Mouse (Mus musculus) lung, postnatal 0 days (tissue): ENCODE results near the gene Sipa1l3.

Experiments used
- CTCF ChIP-seq: IDR thresholded peaks from 2 replicates; pipeline ENCODE4 v1.5.1; 2016; ENCODE audit warnings: antibody characterized with exemption, mild to moderate bottlenecking
- EP300 ChIP-seq: IDR thresholded peaks from 2 replicates; pipeline ENCODE4 v1.6.1; 2016; ENCODE audit warnings: antibody characterized with exemption, mild to moderate bottlenecking, control low read depth

- TF ChIP-seq CTCF = no peak
- no peak for TF ChIP-seq EP300
Observed at GRCm38 (mm10) chr7:29291616-29292457, 226.6 kb downstream of the Sipa1l3 start.
